Mouse (Mus musculus): Measurements from ENCODE around the gene Epo. TPM values are rescaled to one million over a fixed set of nuclear protein-coding genes. Genes with fewer than 3 reads are reported as not detected.

Gene Epo
- total RNA-seq, 2 experiments from 2014 or later = not detected

- DNase-seq = no peak
Measured at GRCm38 (mm10) chr5:137519691-137520550, 13.1 kb downstream of the Epo start.

GRCm38 (mm10) chr5:137518436-137518835 is 14.6 kb downstream of the Epo start, which contains the start of gene Gigyf1:
Gigyf1 (plus strand) TSS chr5:137518548.
- peak; percentile 69 for DNase-seq

GRCm38 (mm10) chr5:137514811-137515210 is 18.2 kb downstream of the Epo start:
- no peak for DNase-seq

- DNase-seq = peak; percentile 66
Measured at GRCm38 (mm10) chr5:137513951-137514721, 18.9 kb downstream of the Epo start.

GRCm38 (mm10) chr5:137512847-137513794 is 19.9 kb downstream of the Epo start:
- peak; percentile 62 for DNase-seq

- no peak for DNase-seq
Measured at GRCm38 (mm10) chr5:137511706-137512105, 21.3 kb downstream of the Epo start.

- DNase-seq = no peak
Measured at GRCm38 (mm10) chr5:137510573-137511390, 22.3 kb downstream of the Epo start.

GRCm38 (mm10) chr5:137510014-137510501 is 23.0 kb downstream of the Epo start:
- peak; percentile 84 for DNase-seq

- DNase-seq = peak; percentile 44
Measured at GRCm38 (mm10) chr5:137504041-137504440, 29.0 kb downstream of the Epo start.

- peak; percentile 86 for DNase-seq
Measured at GRCm38 (mm10) chr5:137502667-137503110, 30.4 kb downstream of the Epo start.

- peak; percentile 100 for DNase-seq
Measured at GRCm38 (mm10) chr5:137501709-137502666, 31.1 kb downstream of the Epo start, which contains the start of gene Pop7. Pop7 (minus strand) TSS chr5:137502518.

GRCm38 (mm10) chr5:137500186-137500585 is 32.9 kb downstream of the Epo start:
- DNase-seq = no peak

GRCm38 (mm10) chr5:137493831-137494230 is 39.2 kb downstream of the Epo start:
- peak; percentile 62 for DNase-seq

GRCm38 (mm10) chr5:137491559-137491958 is 41.5 kb downstream of the Epo start:
- DNase-seq = no peak

- no peak for DNase-seq
Measured at GRCm38 (mm10) chr5:137487616-137488015, 45.4 kb downstream of the Epo start.

- no peak for DNase-seq
Measured at GRCm38 (mm10) chr5:137485851-137486155, 47.2 kb downstream of the Epo start.

- no peak for DNase-seq
Measured at GRCm38 (mm10) chr5:137485071-137485850, 47.8 kb downstream of the Epo start.

GRCm38 (mm10) chr5:137481897-137482296 is 51.1 kb downstream of the Epo start:
- peak; percentile 75 for DNase-seq

GRCm38 (mm10) chr5:137481138-137481537 is 51.9 kb downstream of the Epo start:
- DNase-seq = peak; percentile 88
